Comparison of ENCODE assay signal across 9 mouse cellular contexts in the genomic region with DNA sequence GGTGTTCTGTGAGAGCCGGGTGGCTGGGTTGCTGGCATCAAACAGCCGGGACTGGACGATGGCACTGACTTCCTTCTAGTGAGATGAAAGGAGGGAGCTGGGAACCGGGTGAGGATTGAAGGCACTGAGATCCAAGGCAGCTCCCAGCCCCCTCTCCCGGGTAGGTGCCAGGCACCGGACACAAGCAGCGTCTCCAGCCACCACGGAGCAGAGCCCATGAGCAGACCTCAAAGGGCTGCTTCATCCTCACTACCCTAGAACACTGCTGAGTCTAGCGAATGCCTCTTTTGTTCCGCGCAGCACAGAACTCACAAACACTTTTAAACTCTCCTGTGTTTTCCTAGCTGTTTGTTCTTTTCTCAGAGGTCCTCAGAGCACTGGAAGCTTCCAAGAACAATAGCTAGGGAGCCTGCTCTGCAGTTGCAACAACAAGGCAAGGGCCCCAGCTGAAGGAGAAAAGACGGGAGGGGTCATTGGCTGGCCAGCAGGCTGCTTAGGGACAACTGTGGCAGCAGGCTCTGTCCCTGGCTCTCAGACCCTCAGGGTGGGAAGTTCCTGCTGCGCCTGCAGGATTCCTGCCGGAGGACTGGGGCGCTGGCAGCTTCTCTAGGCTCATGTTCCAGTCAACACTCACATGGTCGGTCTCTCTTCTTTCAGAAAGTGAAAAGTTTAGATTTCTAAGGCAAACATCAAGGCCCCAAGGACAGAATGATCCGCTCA.
DNase-seq lines count a peak whose midpoint lies in the region; ATAC-seq and TF ChIP-seq lines count a peak whose summit lies in the region.
"Had no signal": no experiment of that assay in that cellular context is flagged by ENCODE, and none has a peak within 500 bp of the region (broad histone marks: within the 10 kb centered on the region; RNA-seq: fewer than 3 reads in every experiment).

No protein-coding gene starts in this region.

- DNase-seq in heart, adult 11 months, result peak; percentile 97
- no peak for DNase-seq in heart, postnatal 4 days
- DNase-seq in lung, embryonic 14.5 days, result no peak
- DNase-seq in lung, postnatal 14 days, result no peak
- DNase-seq in forebrain, postnatal 0 days, result no peak
- no peak for DNase-seq in midbrain, postnatal 0 days (ENCODE audit: low spot score)
- no peak for DNase-seq in ovary, postnatal 14 days (ENCODE audit: low spot score)

- no peaks in the 10 kb centered on the region for H3K36me3 ChIP-seq in lung, embryonic 14.5 days (ENCODE audit: insufficient read depth)
- no peaks in the 10 kb centered on the region for H3K36me3 ChIP-seq in forebrain, postnatal 0 days (ENCODE audit: insufficient read depth)
- H3K36me3 ChIP-seq in midbrain, postnatal 0 days (ENCODE audit: insufficient read depth, low read length), result no peaks in the 10 kb centered on the region
- H3K36me3 ChIP-seq: intestine, embryonic 15.5 days had no signal

- TF ChIP-seq CTCF in lung, embryonic 14.5 days (IDR thresholded peaks at IDR 0.05; ENCODE audit: low read depth), result no peak
- no peak for TF ChIP-seq CTCF in forebrain, postnatal 0 days (IDR thresholded peaks at IDR 0.05; ENCODE audit: low read depth)
- no peak for TF ChIP-seq CTCF in midbrain, postnatal 0 days (IDR thresholded peaks at IDR 0.05)

- H3K9ac ChIP-seq in lung, embryonic 14.5 days, result no peak overlapping the region
- H3K9ac ChIP-seq in forebrain, postnatal 0 days, result no peak overlapping the region
- H3K9ac ChIP-seq in midbrain, postnatal 0 days (replicated peaks; ENCODE audit: low read length, poor library complexity, severe bottlenecking), result no peak overlapping the region
- H3K9ac ChIP-seq: intestine, embryonic 15.5 days had no signal

- H3K4me1 ChIP-seq in lung, embryonic 14.5 days (ENCODE audit: insufficient read depth), result peaks cover 6% of the 10 kb centered on the region
- H3K4me1 ChIP-seq in forebrain, postnatal 0 days (ENCODE audit: insufficient read depth), result no peaks in the 10 kb centered on the region
- peaks cover 5% of the 10 kb centered on the region; the same call in 1 of the 2 replicates for H3K4me1 ChIP-seq in midbrain, postnatal 0 days (ENCODE audit: insufficient read depth, low read length)
- H3K4me1 ChIP-seq: intestine, embryonic 15.5 days had no signal

- no peaks in the 10 kb centered on the region for H3K27me3 ChIP-seq in lung, embryonic 14.5 days (ENCODE audit: insufficient read depth, low read length)
- no peaks in the 10 kb centered on the region for H3K27me3 ChIP-seq in forebrain, postnatal 0 days (ENCODE audit: insufficient read depth, low read length)
- no peaks in the 10 kb centered on the region for H3K27me3 ChIP-seq in midbrain, postnatal 0 days (ENCODE audit: insufficient read depth, low read length)
- H3K27me3 ChIP-seq: intestine, embryonic 15.5 days had no signal

- H3K27ac ChIP-seq in lung, embryonic 14.5 days (ENCODE audit: low read depth), result peak overlapping the region; percentile 30; the same call in 1 of the 2 replicates
- 0 out of 2 replicates have a peak overlapping the region, but pooled peaks have one; percentile 6 for H3K27ac ChIP-seq in forebrain, postnatal 0 days (ENCODE audit: low read depth, low read length)
- H3K27ac ChIP-seq in midbrain, postnatal 0 days (ENCODE audit: low read depth, low read length), result 0 out of 2 replicates have a peak overlapping the region, but pooled peaks have one; percentile 43
- H3K27ac ChIP-seq: intestine, embryonic 15.5 days had no signal

- ATAC-seq in lung, embryonic 14.5 days (ENCODE audit: insufficient read depth), result no peak
- ATAC-seq in forebrain, postnatal 0 days, result peak; percentile 36; the same call in 1 of the 2 replicates
- no peak for ATAC-seq in midbrain, postnatal 0 days (ENCODE audit: low FRiP score)
- no peak for ATAC-seq in monocyte, adult 5-6 weeks (replicated peaks; ENCODE audit: insufficient number of reproducible peaks, low FRiP score, low TSS enrichment, poor library complexity, severe bottlenecking)
- ATAC-seq: intestine, embryonic 15.5 days had no signal

- H3K9me3 ChIP-seq in lung, embryonic 14.5 days (ENCODE audit: low read depth, low read length), result no peaks in the 10 kb centered on the region
- H3K9me3 ChIP-seq in forebrain, postnatal 0 days (ENCODE audit: low read length), result no peaks in the 10 kb centered on the region
- H3K9me3 ChIP-seq in midbrain, postnatal 0 days (ENCODE audit: low read length), result no peaks in the 10 kb centered on the region
- H3K9me3 ChIP-seq: intestine, embryonic 15.5 days had no signal

- 52% methylated on average over 17 of the region's 17 CpGs for WGBS in lung, embryonic 14.5 days
- 26% methylated on average over 17 of the region's 17 CpGs for WGBS in forebrain, postnatal 0 days
- WGBS in midbrain, postnatal 0 days, result 26% methylated on average over 17 of the region's 17 CpGs

- no peak overlapping the region for H3K4me2 ChIP-seq in lung, embryonic 14.5 days
- no peak overlapping the region for H3K4me2 ChIP-seq in forebrain, postnatal 0 days (ENCODE audit: low read depth)
- no peak overlapping the region for H3K4me2 ChIP-seq in midbrain, postnatal 0 days (ENCODE audit: low read depth, low read length, poor library complexity, severe bottlenecking)
- H3K4me2 ChIP-seq: intestine, embryonic 15.5 days had no signal

- H3K4me3 ChIP-seq in lung, embryonic 14.5 days (ENCODE audit: low read depth, low read length), result no peak overlapping the region
- no peak overlapping the region for H3K4me3 ChIP-seq in forebrain, postnatal 0 days (ENCODE audit: low read depth, low read length)
- no peak overlapping the region for H3K4me3 ChIP-seq in midbrain, postnatal 0 days (ENCODE audit: low read depth, low read length)
- H3K4me3 ChIP-seq: intestine, embryonic 15.5 days had no signal
